Mouse (Mus musculus) frontal cortex, postnatal 36 days (tissue): ENCODE measurements at regions not wholly inside any gene's neighbourhood (a gene's known extent, or its start where the extent isn't known, plus 50 kb on each side); places are given as distances from the start of the nearest gene placed in this dataset.

Experiments
- DNase-seq, 2 experiments: peaks; one replicate each; pipeline ENCODE4 v3.0.0; 2022; ENCODE audit warnings: low spot score in 2 of 2

DNA sequence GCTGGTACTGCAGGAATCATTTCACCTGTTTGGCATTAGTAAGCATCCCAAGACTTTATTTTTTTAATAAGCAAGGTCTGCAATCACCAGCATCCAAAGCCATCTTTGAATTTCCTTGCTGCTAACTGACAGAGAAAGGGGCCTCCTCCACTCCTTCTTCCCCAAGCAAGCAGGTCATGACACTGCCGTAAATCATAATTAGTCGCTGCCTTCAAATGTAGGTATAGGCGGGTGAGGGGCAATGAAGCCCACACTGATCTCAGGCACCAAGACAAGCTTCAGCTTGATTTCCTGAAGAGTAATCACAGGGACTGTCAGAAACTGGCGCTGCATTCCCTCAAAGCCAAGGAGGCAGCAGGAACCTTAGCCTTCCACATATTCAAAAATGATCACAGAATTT lies 73.3 kb upstream of the Ptprt start:
- DNase-seq: no peak

DNA sequence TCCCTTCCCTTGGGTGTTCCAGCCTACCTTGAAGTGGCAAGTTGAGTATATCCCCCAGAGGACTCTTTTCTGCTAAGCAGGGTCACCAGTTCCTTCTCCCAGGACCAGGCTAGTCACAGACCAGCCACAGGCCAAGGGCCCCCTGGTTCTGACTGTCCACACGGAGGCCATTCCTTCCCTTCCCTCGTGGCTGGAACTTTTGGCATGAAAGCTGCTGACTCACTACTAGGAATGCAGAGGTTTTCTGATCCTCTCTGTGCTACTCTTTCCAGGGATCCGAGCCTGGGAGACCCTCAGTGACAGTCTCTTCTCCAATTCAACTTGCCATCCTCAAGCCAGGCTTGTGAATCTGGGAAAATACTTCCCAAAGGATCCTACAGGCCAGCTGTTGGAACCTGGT lies 59.1 kb upstream of the Ptprt start:
- no peak for DNase-seq

DNA sequence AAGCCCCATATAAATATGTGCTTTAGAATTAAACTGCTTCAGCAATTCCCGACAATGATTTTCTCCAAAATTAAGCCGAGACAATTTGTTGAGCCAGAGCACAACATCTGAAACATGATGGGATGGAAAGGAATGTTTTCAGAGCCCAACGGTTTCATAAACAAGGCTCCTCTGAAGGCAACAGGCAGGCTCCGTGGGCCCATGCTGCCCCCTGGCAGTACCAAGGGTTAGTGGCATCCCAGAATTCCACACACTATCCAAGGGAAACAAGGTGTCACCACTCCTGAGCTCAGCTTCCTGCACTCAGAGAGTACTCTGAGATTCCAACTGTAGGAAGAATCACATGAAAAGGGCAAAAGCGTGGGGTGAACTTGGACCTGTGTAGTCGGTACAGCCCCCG lies 57.5 kb upstream of the Ptprt start:
- DNase-seq: no peak

DNA sequence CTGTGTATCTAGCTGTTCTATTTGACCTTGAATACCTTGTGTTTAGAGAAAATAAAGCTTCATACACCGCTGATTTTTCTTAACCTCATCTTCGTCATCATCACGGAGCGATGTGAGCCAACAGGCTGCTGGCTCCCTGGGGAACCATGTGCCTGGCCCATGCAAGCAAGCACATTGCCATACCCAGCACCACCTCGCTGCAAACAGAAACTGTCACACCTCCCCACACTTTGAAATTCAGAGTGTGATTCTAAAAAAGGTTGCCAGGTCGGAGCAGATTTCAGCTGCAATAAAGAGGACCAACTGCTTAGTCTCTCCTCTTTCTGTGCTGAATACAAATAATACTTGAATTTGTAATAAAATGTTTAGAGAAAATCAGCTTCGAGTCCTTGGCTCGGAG lies 54.0 kb upstream of the Ptprt start:
- DNase-seq: peak; percentile 34 to 63

DNA sequence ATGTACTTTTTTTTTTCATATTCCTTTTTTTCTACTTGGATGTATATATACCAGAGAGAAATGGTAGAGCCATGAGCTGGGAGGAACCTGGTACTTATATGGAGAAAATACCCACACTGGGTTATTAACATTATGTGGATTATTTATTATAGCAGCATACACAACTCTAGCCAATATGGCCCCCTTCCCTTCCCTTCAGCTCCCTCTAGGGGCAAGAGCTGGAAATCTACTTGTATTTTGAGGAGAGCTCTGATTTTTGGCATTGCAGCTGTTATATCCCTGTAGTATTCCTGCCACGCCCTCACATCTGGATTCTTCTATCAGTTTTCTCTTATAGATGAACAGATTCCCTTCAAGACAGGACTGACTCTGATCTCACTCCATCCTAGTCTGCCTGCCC lies 52.0 kb upstream of the Ptprt start:
- no peak for DNase-seq

DNA sequence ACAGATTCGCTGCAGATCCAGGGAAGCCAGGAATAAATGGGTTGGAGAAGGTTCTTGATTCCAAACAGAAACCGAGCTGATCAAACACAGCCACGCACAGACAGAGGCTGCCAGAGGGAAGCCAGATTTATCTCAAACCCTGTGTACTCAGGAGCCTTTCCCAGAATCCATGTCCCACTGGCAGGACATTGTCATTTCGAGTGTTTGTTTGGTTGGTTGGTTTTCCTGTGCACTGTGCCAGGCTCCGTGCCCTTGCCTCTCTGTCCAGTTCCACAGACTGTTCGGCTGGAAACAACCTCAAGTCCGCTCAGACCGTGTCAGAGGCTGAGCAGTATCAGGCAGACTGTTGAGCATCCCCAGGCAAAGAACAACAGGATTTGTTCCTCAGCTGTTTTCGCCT lies 51.4 kb upstream of the Ptprt start:
- no peak for DNase-seq
